Mouse (Mus musculus) small intestine, adult 2 months (tissue): ENCODE results near the gene Ttc1.

Experiments
- CTCF ChIP-seq: fragments of 200-500 bp; IDR thresholded peaks from 2 replicates; pipeline ENCODE4 v1.5.1; 2012; ENCODE audit warnings: low read depth, mild to moderate bottlenecking, control low read depth, inconsistent platforms, low read length, moderate library complexity, mixed read lengths; ENCODE audit not compliant: insufficient replicate concordance, insufficient read length; ENCODE audit errors: extremely low read depth
- POLR2A ChIP-seq: fragments of 200-500 bp; IDR thresholded peaks from 2 replicates; pipeline ENCODE4 v1.6.1; 2012; ENCODE audit warnings: low read depth, mild to moderate bottlenecking, control low read depth, inconsistent platforms, low read length, moderate library complexity

- TF ChIP-seq CTCF: no peak
- TF ChIP-seq POLR2A: no peak
Measured at GRCm38 (mm10) chr11:43755411-43755810, 7.6 kb upstream of the Ttc1 start.
